Mouse (Mus musculus): ENCODE measurements at regions not wholly inside any gene's neighbourhood (a gene's known extent, or its start where the extent isn't known, plus 50 kb on each side); places are given as distances from the start of the nearest gene placed in this dataset.
A peak's percentile ranks its signal among the peaks of the same experiment; 100 is the strongest.

DNA sequence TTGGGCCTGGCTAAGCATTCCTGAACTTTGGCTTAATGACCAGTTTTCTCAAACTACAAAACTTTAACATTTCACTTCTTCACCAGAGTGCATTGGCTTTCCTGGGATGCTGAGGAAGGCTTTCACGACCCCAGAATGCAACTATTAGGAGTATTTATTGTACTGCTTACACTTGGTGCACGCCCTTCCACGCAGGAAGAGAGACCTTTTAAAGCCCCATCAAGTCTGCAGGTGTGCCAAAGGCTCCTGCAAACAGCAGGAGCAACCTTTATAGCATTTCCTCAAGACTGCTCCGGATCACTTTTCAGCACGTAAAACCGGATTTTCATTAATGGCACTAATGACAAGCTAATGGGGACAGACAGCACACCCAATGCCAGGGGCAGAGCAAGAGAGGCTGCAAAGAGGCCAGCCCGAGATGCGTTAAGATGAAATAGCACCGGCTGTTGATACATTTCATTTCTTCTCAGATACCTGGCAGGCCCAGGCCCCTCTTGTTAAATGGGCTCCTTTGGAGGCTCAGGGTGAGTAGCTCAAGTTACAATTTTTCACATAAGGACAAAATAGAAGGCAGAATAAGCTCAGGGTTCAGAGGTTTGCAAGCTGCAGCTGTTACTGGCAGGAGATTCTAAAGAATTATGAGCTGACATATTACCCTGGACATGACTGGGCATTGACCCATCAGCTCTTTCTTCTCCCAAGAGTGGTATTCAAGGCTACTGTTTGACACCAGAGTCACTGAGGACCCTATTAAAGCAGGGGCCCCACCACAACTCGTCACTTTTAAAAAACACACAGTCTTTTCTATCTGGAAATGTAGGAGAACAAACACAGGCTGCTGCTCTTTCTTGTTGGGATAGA lies 402.7 kb upstream of the Btbd3 start:
- ATAC-seq (replicated peaks; ENCODE audit: poor library complexity, severe bottlenecking): no peak

- no peak for ATAC-seq (replicated peaks; ENCODE audit: poor library complexity, severe bottlenecking)
Observed at GRCm38 (mm10) chr2:137847901-137848300, 408.5 kb upstream of the Btbd3 start.

- ATAC-seq (replicated peaks; ENCODE audit: poor library complexity, severe bottlenecking): no peak; the same call in 1 of the 2 replicates
Observed at GRCm38 (mm10) chr2:137827814-137828374, 428.5 kb upstream of the Btbd3 start.

DNA sequence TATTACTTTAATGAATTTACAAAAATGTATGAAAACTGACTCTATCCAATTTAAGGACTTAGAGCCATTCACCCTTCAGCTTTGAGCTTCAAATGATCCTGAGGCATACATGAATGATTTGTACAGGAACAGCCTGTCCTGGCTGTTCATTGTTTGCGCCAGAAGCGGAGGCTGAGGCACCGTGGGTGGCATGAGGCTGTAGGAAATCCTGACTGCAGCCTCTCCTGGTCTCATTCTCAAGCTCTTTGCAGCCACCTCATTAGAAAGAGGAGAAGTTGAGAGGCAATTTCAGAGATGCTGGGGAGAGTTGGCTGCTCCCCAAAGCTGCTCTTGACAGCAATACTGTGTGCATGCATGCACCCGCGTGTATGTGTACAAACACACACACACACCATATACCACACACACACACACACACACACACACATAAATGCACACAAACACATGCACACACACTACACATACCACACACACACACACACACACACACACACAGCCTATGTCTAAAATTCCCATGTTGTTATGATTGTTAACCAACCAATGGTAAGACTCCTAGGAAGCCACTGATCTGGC lies 434.9 kb upstream of the Btbd3 start:
- ATAC-seq (replicated peaks; ENCODE audit: poor library complexity, severe bottlenecking): no peak

DNA sequence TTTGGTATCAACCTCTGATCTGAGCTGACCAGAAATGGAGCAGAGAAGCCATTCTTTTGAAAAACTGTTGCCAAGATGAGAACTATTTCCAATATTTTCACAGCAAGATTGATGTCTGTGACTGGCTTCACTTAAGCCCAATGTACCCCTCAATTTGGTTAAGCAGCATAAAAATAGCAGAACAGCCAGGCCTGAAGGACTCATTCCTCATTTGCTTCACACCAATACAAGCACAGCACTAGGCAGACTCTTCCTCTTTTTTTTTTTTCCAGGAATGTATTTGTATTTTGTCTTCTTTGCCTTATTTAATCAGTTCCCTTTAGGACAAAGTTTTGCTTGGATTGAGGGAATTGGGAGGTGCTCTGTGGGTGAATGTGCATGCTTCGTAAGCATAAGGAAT lies 441.4 kb upstream of the Btbd3 start:
- peak; percentile 73 for ATAC-seq (replicated peaks; ENCODE audit: poor library complexity, severe bottlenecking)

- ATAC-seq (replicated peaks; ENCODE audit: poor library complexity, severe bottlenecking): no peak
Observed at GRCm38 (mm10) chr2:137808401-137809230, 447.7 kb upstream of the Btbd3 start.

DNA sequence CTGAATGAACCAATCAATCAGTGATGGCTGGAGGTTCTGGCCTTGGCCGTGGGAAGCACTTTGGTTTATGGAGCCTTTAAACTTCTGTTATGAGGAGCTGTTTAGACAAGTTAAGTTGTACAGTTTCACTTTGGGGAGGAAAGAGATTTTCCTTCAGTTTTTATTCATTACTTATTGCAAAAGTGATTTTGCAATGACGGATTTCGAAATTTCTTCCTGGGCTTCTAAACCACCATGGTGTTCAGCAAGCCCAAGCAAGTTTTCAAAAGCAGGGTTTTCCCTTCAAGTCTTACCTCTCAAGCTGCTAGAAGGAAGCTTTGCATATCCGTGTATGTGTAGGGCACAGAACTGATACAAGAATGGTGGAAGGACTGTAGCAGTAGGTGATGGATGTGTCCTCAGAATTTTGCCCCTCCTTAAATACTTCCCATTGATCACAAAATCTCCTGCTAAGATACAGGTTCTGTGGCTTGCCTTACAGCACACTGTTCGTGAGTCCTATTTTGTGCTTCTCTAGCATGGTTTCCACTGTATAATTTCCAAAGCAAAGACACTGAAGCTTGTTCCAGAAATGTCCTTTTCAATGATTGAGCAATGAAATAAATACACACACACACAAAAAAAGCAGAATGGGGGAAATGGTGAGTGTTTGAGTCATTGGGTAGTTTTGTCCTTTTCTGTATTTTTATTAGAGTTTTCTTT lies 448.6 kb upstream of the Btbd3 start:
- ATAC-seq (replicated peaks; ENCODE audit: poor library complexity, severe bottlenecking): peak; percentile 85

DNA sequence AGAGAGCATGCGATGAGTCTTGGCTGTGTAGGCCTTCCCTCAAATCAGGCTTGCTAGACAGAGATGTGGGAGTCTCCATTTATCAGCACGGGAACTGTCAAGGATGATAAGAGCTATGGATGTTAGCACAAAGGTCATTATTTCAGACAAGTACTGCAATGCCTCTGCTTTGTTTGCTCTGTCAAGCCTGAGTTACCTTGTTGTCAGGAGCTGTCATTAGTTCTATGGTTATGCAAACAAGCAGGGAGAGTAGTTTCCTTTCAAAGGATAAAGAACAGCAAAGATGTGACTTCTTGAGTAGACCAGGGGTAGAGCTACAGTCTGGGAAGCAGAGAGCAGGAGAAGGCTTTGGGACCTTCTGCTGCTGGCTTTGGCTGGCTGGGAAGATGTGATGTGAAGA lies 461.5 kb upstream of the Btbd3 start:
- no peak for ATAC-seq (replicated peaks; ENCODE audit: poor library complexity, severe bottlenecking)

- no peak for ATAC-seq (replicated peaks; ENCODE audit: poor library complexity, severe bottlenecking)
Observed at GRCm38 (mm10) chr2:137784091-137784490, 472.3 kb upstream of the Btbd3 start.

DNA sequence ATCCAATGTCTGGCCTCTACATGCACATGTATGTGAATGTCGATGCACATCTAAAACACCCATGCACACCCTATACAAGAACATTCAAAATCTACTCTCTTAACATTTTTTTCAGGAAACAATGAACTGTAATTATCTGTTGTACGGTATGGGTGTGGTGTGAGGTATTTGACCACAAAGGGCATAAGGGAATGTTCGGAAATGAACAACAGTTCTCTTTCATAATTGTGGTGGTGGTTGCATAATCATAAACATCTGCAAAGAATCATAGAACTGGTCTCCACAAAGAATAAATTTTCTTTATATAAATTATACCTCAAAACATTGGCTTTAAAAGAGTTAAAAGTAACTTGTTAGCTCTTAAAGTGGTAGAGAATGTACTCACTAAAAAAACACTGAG lies 478.9 kb upstream of the Btbd3 start:
- ATAC-seq (replicated peaks; ENCODE audit: poor library complexity, severe bottlenecking): peak; percentile 96

DNA sequence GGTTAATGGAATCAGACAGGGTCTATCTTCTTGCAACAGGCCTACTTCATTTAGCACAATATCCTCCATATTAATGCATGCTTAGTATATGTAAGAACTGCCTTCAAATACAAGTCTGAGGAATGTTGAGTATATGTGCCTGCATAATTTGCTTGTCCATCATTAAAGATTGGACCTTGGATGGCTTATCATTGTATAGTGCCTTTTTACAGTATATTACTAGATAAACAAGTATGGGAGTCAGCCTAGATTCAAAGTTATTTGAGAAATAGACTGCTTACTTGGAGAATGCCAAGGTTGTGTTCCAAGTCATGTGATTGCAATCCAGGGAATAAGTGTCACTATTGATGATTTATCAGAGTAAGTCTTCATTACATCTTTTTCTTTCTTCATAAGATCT lies 491.6 kb upstream of the Btbd3 start:
- no peak for ATAC-seq (replicated peaks; ENCODE audit: poor library complexity, severe bottlenecking)

- ATAC-seq (replicated peaks; ENCODE audit: poor library complexity, severe bottlenecking): no peak
Observed at GRCm38 (mm10) chr2:137759455-137759854, 496.9 kb upstream of the Btbd3 start.

- ATAC-seq (replicated peaks; ENCODE audit: poor library complexity, severe bottlenecking): no peak
Observed at GRCm38 (mm10) chr2:137758389-137758788, 498.0 kb upstream of the Btbd3 start.

GRCm38 (mm10) chr2:137757231-137758212 lies 498.8 kb upstream of the Btbd3 start:
- ATAC-seq (replicated peaks; ENCODE audit: poor library complexity, severe bottlenecking): no peak

DNA sequence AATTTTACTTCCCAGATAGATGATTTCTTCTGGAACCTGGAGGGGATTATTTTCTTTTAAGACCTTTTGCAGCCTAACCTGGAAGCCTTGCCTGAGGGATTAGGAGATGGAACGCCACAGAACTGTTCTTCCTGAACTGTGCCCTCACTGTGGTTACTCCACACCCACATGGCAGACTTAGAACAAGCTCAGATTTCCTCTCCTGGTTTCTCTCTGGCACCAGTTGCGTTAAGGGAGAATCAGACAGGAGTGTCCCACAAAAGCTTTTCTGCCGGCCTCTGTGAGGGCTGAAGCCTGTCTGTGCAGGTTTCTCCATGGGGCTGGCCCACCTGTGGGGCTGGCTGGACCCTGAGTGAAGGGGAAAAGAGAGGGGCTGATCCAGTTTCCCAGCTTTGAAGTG lies 500.1 kb upstream of the Btbd3 start:
- no peak for ATAC-seq (replicated peaks; ENCODE audit: poor library complexity, severe bottlenecking)

- no peak for ATAC-seq (replicated peaks; ENCODE audit: poor library complexity, severe bottlenecking)
Observed at GRCm38 (mm10) chr2:137754481-137754880, 501.9 kb upstream of the Btbd3 start.

GRCm38 (mm10) chr2:137732410-137732809 lies 524.0 kb upstream of the Btbd3 start:
- ATAC-seq (replicated peaks; ENCODE audit: poor library complexity, severe bottlenecking): no peak

DNA sequence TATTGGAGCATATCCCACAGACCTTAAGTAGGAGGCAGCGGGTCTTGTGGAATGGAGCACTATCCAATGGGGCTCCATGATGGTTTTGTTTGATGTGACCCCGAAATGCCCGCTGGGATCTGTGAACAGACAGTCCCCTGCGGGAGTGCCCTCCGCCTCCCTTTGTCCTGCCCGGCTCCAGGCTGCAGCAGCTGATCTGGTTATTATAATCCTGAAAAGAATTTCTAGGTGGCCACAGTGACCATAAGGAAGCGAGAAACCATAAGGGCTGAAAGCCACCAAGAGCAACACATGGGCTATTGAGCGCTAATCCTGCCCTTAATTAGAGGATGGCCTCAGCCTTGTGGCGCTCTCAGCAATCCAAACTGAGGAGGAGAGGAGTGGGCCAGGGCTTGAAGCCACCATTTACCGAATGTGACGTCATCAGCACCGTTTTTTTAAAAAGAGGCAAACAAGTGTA lies 525.9 kb upstream of the Btbd3 start:
- ATAC-seq (replicated peaks; ENCODE audit: poor library complexity, severe bottlenecking): no peak

- no peak for ATAC-seq (replicated peaks; ENCODE audit: poor library complexity, severe bottlenecking)
Observed at GRCm38 (mm10) chr2:137729871-137730270, 526.5 kb upstream of the Btbd3 start.

Data from granulocyte monocyte progenitor cell, adult 5-6 weeks (primary cell).